Mouse (Mus musculus) C2C12 (cell line): ENCODE results near the gene Vmn1r211. TPM values are rescaled to one million over a fixed set of nuclear protein-coding genes. Genes with fewer than 3 reads are reported as not detected.
"Not testable (repeated sequence)": the region's sequence is repeated elsewhere in the genome, so short reads cannot be mapped to it uniquely, and the experiment has no call there.

Source experiments
- H3K27me3 ChIP-seq: one replicate; pipeline ENCODE4 v1.6.1; 2011; ENCODE audit not compliant: control insufficient read depth, insufficient read depth, insufficient read length
- H3K36me3 ChIP-seq: one replicate; pipeline ENCODE4 v1.6.1; 2011; ENCODE audit not compliant: control insufficient read depth, insufficient read depth
- H3K4me3 ChIP-seq: one replicate; pipeline ENCODE4 v1.5.1; 2011; ENCODE audit warnings: mild to moderate bottlenecking, control low read depth; ENCODE audit not compliant: poor library complexity, insufficient read depth, severe bottlenecking
- H3K79me2 ChIP-seq: one replicate; pipeline ENCODE4 v1.6.1; 2011; ENCODE audit not compliant: control insufficient read depth, insufficient read depth
- H3K79me3 ChIP-seq: one replicate; pipeline ENCODE4 v1.6.1; 2011; ENCODE audit warnings: low read depth, control low read depth
- H3ac ChIP-seq: one replicate; pipeline ENCODE3; 2011; ENCODE audit warnings: low read depth; ENCODE audit not compliant: control insufficient read depth, insufficient read length
- CEBPB ChIP-seq: IDR thresholded peaks from one replicate; pipeline ENCODE4 v1.6.1; 2011; ENCODE audit warnings: low read depth, mild to moderate bottlenecking, control low read depth, moderate library complexity
- CTCF ChIP-seq: IDR thresholded peaks from one replicate; pipeline ENCODE4 v1.5.1; 2011; ENCODE audit not compliant: control insufficient read depth, insufficient read depth, insufficient read length
- FOSL1 ChIP-seq: IDR thresholded peaks from one replicate; pipeline ENCODE4 v1.8.0; 2011; ENCODE audit warnings: mild to moderate bottlenecking, low read length; ENCODE audit not compliant: poor library complexity, insufficient read depth, severe bottlenecking
- MAX ChIP-seq: IDR thresholded peaks from one replicate; pipeline ENCODE4 v1.6.1; 2011; ENCODE audit warnings: mild to moderate bottlenecking, control low read depth
- MYOD1 ChIP-seq: IDR thresholded peaks from one replicate; pipeline ENCODE4 v1.6.1; 2011; ENCODE audit warnings: low read depth; ENCODE audit not compliant: control insufficient read depth, insufficient read length
- MYOG ChIP-seq: IDR thresholded peaks from one replicate; pipeline ENCODE4 v1.6.1; 2011; ENCODE audit not compliant: control insufficient read depth, insufficient read length; ENCODE audit errors: extremely low read depth
- USF1 ChIP-seq: IDR thresholded peaks from one replicate; pipeline ENCODE4 v1.6.1; 2011; ENCODE audit warnings: low read depth, mild to moderate bottlenecking, control low read depth, moderate library complexity
- long read RNA-seq, 2 experiments: library from polyadenylated mRNA; unstranded; transcript quantifications; one replicate each; pipeline ENCODE4 v2.0.0; 2019 to 2020
- polyA plus RNA-seq: library from polyadenylated mRNA; unstranded; fragments of >200 nt; fragmentation: generic; extraction: Trizol; gene quantifications from one replicate; pipeline ENCODE4 v1.2.1, GENCODE M21; 2012; ENCODE audit warnings: missing spikeins

Gene Vmn1r211
- polyA plus RNA-seq: not detected
- long read RNA-seq, experiment 1: 0 reads
- long read RNA-seq, experiment 2: 0 reads

DNA sequence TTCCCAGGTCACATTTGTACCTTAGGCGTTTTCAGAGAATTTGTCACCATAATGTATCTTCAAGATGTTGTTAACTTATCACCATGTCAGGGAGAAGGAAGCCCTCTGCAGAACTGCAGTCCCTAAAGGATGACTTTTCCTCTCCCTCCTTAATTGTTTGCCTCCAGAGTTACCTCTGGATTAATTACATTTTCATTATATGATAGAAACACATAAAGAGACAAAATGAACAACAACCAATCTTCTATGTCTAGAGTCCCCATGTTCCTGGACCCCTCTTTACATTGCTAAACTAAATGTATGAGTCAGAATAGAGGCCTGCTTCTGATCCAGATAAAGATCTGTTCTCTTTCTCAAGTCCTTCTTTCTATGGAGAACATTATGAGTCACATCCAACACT is at the start of gene Vmn1r211:
Gene Vmn1r211 (minus strand): TSS at position 101 of the 400 bp plus-strand sequence.
- no peak within 1 kb of the TSS for H3K4me3 ChIP-seq
- no peaks in the 10 kb centered on the region for H3K36me3 ChIP-seq
- H3ac ChIP-seq: no peak within 1 kb of the TSS
- no peaks in the 10 kb centered on the region for H3K27me3 ChIP-seq
- TF ChIP-seq MAX (no peak), CTCF (no peak), MYOD1 (no peak), CEBPB (no peak)
- H3K79me3 ChIP-seq: no peaks in the 10 kb centered on the region
- H3K79me2 ChIP-seq: no peaks in the 10 kb centered on the region

DNA sequence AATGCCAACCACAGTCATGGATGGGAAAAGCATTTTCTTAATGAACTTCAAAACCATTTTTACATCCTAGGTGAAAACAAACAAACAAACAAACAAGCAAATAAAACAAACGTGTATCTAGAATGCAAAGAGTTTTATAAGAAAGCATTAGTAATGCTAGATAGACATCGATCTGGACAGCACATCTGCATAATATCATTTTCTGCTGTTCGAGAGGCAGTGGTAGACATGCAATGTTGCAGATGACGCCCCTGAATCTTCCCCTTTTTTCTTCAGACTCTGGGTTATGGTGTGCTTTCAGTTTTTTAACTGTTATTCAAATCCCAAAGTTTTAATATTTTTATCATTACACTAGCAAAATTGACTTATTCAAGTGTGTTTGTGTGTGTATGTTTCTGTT is 26.7 kb upstream of the Vmn1r211 start, which contains the start of gene Vmn1r212:
Gene Vmn1r212 (minus strand): TSS at position 101 of the 400 bp plus-strand sequence.
- no peaks in the 10 kb centered on the region for H3K27me3 ChIP-seq
- H3ac ChIP-seq: no peak within 1 kb of the TSS
- H3K4me3 ChIP-seq: no peak within 1 kb of the TSS
- H3K79me2 ChIP-seq: no peaks in the 10 kb centered on the region
- H3K36me3 ChIP-seq: no peaks in the 10 kb centered on the region
- TF ChIP-seq CEBPB (no peak), CTCF (no peak), FOSL1 (no peak), MYOG (no peak)
- no peaks in the 10 kb centered on the region for H3K79me3 ChIP-seq

DNA sequence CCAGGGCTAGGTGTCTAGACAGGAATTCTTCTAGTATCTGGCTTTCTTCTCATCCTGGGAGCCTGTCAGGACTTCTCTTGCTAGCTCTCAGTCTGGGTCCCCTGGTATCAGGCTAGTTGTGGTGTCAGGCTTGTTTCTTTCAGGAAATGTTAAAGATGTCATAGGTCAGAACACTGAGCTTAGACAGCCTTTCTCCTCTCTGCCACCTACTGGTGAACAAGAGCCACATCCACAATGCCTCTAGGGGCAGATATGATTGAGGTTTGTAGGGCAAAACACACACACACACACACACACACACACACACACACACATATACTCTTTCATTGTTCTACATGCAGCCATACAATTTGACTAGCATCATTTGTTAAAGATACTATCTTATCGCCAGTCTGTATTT is 21.9 kb upstream of the Vmn1r211 start:
- TF ChIP-seq MAX (no peak), CEBPB (no peak), MYOG (no peak), MYOD1 (no peak), CTCF (no peak), USF1 (no peak), FOSL1 (no peak)
- Histone ChIP-seq H3K36me3 (no peaks in the 10 kb centered on the region), H3K79me2 (no peaks in the 10 kb centered on the region), H3K4me3 (no peak overlapping the region), H3ac (no peak overlapping the region), H3K79me3 (no peaks in the 10 kb centered on the region), H3K27me3 (no peaks in the 10 kb centered on the region)

DNA sequence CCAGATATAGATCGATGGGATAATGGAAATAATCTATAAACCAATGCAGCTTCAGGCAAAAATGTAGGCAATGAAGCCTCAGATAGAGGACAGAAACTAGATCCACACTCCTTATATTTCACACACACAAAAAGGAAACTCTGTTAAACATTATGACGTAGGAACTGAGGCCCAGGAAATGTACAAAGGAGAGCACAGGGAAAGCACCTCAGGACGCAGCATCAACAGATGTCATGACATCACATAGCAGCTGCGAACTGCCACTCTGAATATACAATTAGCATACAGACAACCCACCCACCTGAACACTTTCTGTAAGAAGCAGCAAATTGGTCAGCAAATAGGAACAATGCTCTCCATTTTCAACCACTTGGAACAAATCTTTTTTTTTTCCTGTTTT is 2.6 kb downstream of the Vmn1r211 start:
- no peaks in the 10 kb centered on the region for H3K79me2 ChIP-seq
- no peaks in the 10 kb centered on the region for H3K27me3 ChIP-seq
- H3K36me3 ChIP-seq: no peaks in the 10 kb centered on the region
- TF ChIP-seq CEBPB: no peak
- no peak for TF ChIP-seq MYOD1
- no peak for TF ChIP-seq CTCF
- TF ChIP-seq FOSL1: no peak
- TF ChIP-seq USF1: no peak
- TF ChIP-seq MYOG: no peak
- H3K79me3 ChIP-seq: no peaks in the 10 kb centered on the region
- H3K4me3 ChIP-seq: no peak overlapping the region
- H3ac ChIP-seq: no peak overlapping the region

DNA sequence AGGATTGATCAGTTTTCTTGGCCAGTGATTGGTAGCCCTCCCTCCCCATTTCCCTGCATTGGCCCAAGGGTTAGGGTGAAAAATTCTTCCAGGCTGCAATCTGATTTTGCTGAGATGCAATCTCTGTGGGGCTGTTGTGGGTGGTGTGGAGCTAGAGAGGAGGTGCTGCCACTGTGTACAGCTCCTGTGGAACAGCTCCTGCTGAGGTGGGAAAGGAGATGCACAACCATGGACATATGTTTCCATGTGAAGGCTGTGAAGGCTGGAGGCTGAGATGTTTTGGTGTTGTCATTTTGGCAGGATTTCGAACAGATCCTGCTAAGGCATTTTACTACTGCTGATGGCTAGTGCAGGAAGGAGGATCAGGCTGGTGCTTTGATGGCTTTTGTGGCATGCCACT is 10.6 kb downstream of the Vmn1r211 start:
- Histone ChIP-seq H3K4me3 (no peak overlapping the region), H3K79me3 (no peaks in the 10 kb centered on the region), H3K79me2 (no peaks in the 10 kb centered on the region), H3K36me3 (no peaks in the 10 kb centered on the region), H3ac (no peak overlapping the region), H3K27me3 (no peaks in the 10 kb centered on the region)
- no peak for TF ChIP-seq MYOG
- no peak for TF ChIP-seq CTCF
- TF ChIP-seq MAX: no peak
- TF ChIP-seq MYOD1: no peak
- no peak for TF ChIP-seq CEBPB
- TF ChIP-seq USF1: no peak
- TF ChIP-seq FOSL1: no peak

DNA sequence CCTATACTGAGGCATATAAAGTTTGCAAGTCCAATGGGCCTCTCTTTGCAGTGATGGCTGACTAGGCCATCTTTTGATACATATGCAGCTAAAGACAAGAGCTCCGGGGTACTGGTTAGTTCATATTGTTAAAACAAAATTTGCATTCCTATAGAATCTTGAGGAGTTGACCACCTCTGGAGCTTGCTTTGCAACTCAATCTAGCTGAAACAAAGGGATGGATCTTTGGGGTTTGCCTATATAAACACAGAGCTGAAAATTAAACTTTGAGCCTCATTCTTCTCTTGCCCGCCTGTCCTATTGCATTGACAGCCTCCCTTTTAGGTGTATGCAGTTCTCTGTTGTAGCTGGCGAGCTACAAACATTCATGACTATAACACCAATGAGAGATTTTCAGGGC is 13.1 kb downstream of the Vmn1r211 start:
- not testable (repeated sequence) for H3K4me3 ChIP-seq, H3K79me3 ChIP-seq, H3ac ChIP-seq, H3K36me3 ChIP-seq, H3K27me3 ChIP-seq, H3K79me2 ChIP-seq

DNA sequence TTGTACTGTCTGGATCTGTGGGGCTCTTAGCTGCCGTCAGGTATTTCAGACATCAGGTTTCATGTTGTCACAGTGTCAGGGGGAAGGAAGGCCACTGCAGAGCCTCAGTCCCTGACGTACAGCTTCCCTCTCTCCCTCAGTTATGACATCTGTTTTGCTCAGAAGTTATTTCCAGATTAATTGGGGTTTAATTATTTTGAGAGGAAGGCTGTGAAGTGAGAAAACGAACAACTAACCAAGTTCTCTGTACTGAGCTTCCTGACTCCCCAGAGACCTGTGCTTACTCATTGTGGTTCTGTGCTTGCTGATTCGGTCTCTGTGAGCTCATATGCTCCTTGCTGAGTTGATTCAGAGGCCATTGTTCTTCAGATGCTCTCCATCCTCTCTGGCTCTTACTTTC is 26.1 kb downstream of the Vmn1r211 start, which contains the start of gene Vmn1r210:
Gene Vmn1r210 (minus strand): TSS at position 101 of the 400 bp plus-strand sequence.
- Histone ChIP-seq H3K4me3 (no peak within 1 kb of the TSS), H3K36me3 (no peaks in the 10 kb centered on the region), H3K79me2 (no peaks in the 10 kb centered on the region), H3K27me3 (no peaks in the 10 kb centered on the region), H3ac (no peak within 1 kb of the TSS), H3K79me3 (no peaks in the 10 kb centered on the region)
- TF ChIP-seq MYOG (no peak), FOSL1 (no peak), CTCF (no peak), MYOD1 (no peak), USF1 (no peak), CEBPB (no peak), MAX (no peak)
